Mouse (Mus musculus): Measurements from ENCODE around the gene H2-M5. TPM values are rescaled to one million over a fixed set of nuclear protein-coding genes. Genes with fewer than 3 reads are reported as not detected.

Gene H2-M5
- polyA plus RNA-seq, 1 experiment from 2014 or later: 0.49 TPM

Other genes starting within 250 kb of the H2-M5 start
- not detected in 2 replicates for gene H2-M10.5, start 216.6 kb downstream of the H2-M5 start, polyA plus RNA-seq (2014; fragmentation: Nextera tagmentation; extraction: Ambion mirVana)
- not detected in 2 replicates for gene H2-M10.6, start 177.4 kb downstream of the H2-M5 start, polyA plus RNA-seq (2014; fragmentation: Nextera tagmentation; extraction: Ambion mirVana)
- 33.5 and 40.6 TPM in 2 replicates for gene Trim26, start 152.4 kb downstream of the H2-M5 start, polyA plus RNA-seq (2014; fragmentation: Nextera tagmentation; extraction: Ambion mirVana)
- 0.08 and 0.51 TPM in 2 replicates for gene Trim15, start 122.3 kb downstream of the H2-M5 start, polyA plus RNA-seq (2014; fragmentation: Nextera tagmentation; extraction: Ambion mirVana)
- gene Trim10, start 120.0 kb downstream of the H2-M5 start, polyA plus RNA-seq (2014; fragmentation: Nextera tagmentation; extraction: Ambion mirVana): 5.0 and 6.0 TPM in 2 replicates
- not detected in 2 replicates for gene Trim40, start 99.4 kb downstream of the H2-M5 start, polyA plus RNA-seq (2014; fragmentation: Nextera tagmentation; extraction: Ambion mirVana)
- gene Trim31, start 91.4 kb downstream of the H2-M5 start, polyA plus RNA-seq (2014; fragmentation: Nextera tagmentation; extraction: Ambion mirVana): not detected in 2 replicates
- gene Rnf39, start 46.6 kb downstream of the H2-M5 start, polyA plus RNA-seq (2014; fragmentation: Nextera tagmentation; extraction: Ambion mirVana): 0.31 and 0.45 TPM in 2 replicates
- 142 and 147 TPM in 2 replicates for gene Ppp1r11, start 37.8 kb downstream of the H2-M5 start, polyA plus RNA-seq (2014; fragmentation: Nextera tagmentation; extraction: Ambion mirVana)
- 118 and 119 TPM in 2 replicates for gene Znrd1, start 31.0 kb downstream of the H2-M5 start, polyA plus RNA-seq (2014; fragmentation: Nextera tagmentation; extraction: Ambion mirVana)
- gene Znrd1as, start 30.9 kb downstream of the H2-M5 start, polyA plus RNA-seq (2014; fragmentation: Nextera tagmentation; extraction: Ambion mirVana): 7.8 and 8.7 TPM in 2 replicates
- gene 2410137M14Rik, start 8.3 kb downstream of the H2-M5 start, polyA plus RNA-seq (2014; fragmentation: Nextera tagmentation; extraction: Ambion mirVana): not detected in 2 replicates
- gene Zfp57, start 11.6 kb upstream of the H2-M5 start, polyA plus RNA-seq (2014; fragmentation: Nextera tagmentation; extraction: Ambion mirVana): 101 and 106 TPM in 2 replicates
- 0.25 and 0.26 TPM in 2 replicates for gene Mog, start 33.9 kb upstream of the H2-M5 start, polyA plus RNA-seq (2014; fragmentation: Nextera tagmentation; extraction: Ambion mirVana)
- gene Gabbr1, start 56.4 kb upstream of the H2-M5 start, polyA plus RNA-seq (2014; fragmentation: Nextera tagmentation; extraction: Ambion mirVana): 7.9 and 9.7 TPM in 2 replicates
- gene Olfr90, start 99.0 kb upstream of the H2-M5 start, polyA plus RNA-seq (2014; fragmentation: Nextera tagmentation; extraction: Ambion mirVana): 0.09 TPM in 1 of 2 replicates, not detected in the other
- 0.14 TPM in 1 of 2 replicates, not detected in the other for gene Olfr91, start 108.7 kb upstream of the H2-M5 start, polyA plus RNA-seq (2014; fragmentation: Nextera tagmentation; extraction: Ambion mirVana)
- gene Olfr92, start 130.6 kb upstream of the H2-M5 start, polyA plus RNA-seq (2014; fragmentation: Nextera tagmentation; extraction: Ambion mirVana): not detected in 2 replicates
- gene Olfr93, start 172.0 kb upstream of the H2-M5 start, polyA plus RNA-seq (2014; fragmentation: Nextera tagmentation; extraction: Ambion mirVana): not detected in 2 replicates
- gene Ubd, start 204.4 kb upstream of the H2-M5 start, polyA plus RNA-seq (2014; fragmentation: Nextera tagmentation; extraction: Ambion mirVana): not detected in 2 replicates
- gene Olfr94, start 211.5 kb upstream of the H2-M5 start, polyA plus RNA-seq (2014; fragmentation: Nextera tagmentation; extraction: Ambion mirVana): not detected in 2 replicates
- gene Olfr95, start 223.6 kb upstream of the H2-M5 start, polyA plus RNA-seq (2014; fragmentation: Nextera tagmentation; extraction: Ambion mirVana): not detected in 2 replicates
- gene Olfr96, start 230.6 kb upstream of the H2-M5 start, polyA plus RNA-seq (2014; fragmentation: Nextera tagmentation; extraction: Ambion mirVana): not detected in 2 replicates
- gene Olfr97, start 247.8 kb upstream of the H2-M5 start, polyA plus RNA-seq (2014; fragmentation: Nextera tagmentation; extraction: Ambion mirVana): not detected in 2 replicates